Mouse (Mus musculus) midbrain, postnatal 0 days (tissue): ENCODE results near the gene Prickle4. TPM values are rescaled to one million over a fixed set of nuclear protein-coding genes. Genes with fewer than 3 reads are reported as not detected.

Experiments
- ATAC-seq: fragments of 200-750 bp; cut with Nextera tagmentation; 2 replicates; pipeline ENCODE4 v1.8.0; 2017; ENCODE audit warnings: moderate number of reproducible peaks, mild to moderate bottlenecking, moderate TSS enrichment, moderate library complexity; ENCODE audit not compliant: low FRiP score
- DNase-seq: peaks from one replicate; pipeline ENCODE4 v3.0.0-alpha.2; 2015; ENCODE audit warnings: low spot score
- H3K27ac ChIP-seq: fragments of 300-500 bp; sonication (generic); 2 replicates; pipeline ENCODE4 v1.5.1; 2014; ENCODE audit warnings: low read depth, mild to moderate bottlenecking, low read length, mixed read lengths
- H3K27me3 ChIP-seq: fragments of 300-500 bp; sonication (generic); 2 replicates; pipeline ENCODE4 v1.6.1; 2014; ENCODE audit warnings: low read length, control low read depth, mixed read lengths; ENCODE audit not compliant: insufficient read depth
- H3K36me3 ChIP-seq: fragments of 300-500 bp; sonication (generic); 2 replicates; pipeline ENCODE4 v1.6.1; 2014; ENCODE audit warnings: low read length, control low read depth, mixed read lengths; ENCODE audit not compliant: insufficient read depth
- H3K4me1 ChIP-seq: fragments of 300-500 bp; sonication (generic); 2 replicates; pipeline ENCODE4 v1.6.1; 2014; ENCODE audit warnings: mild to moderate bottlenecking, control low read depth, antibody characterized with exemption, low read length, mixed read lengths; ENCODE audit not compliant: insufficient read depth
- H3K4me2 ChIP-seq: fragments of 300-500 bp; sonication (generic); 2 replicates; pipeline ENCODE4 v1.6.1; 2014; ENCODE audit warnings: low read depth, mild to moderate bottlenecking, low read length, mixed read lengths; ENCODE audit not compliant: poor library complexity, severe bottlenecking
- H3K4me3 ChIP-seq: fragments of 300-500 bp; sonication (generic); 2 replicates; pipeline ENCODE4 v1.5.1; 2014; ENCODE audit warnings: low read depth, mild to moderate bottlenecking, low read length, moderate library complexity
- H3K9ac ChIP-seq: fragments of 300-500 bp; sonication (generic); replicated peaks from 2 replicates; pipeline ENCODE4 v1.6.1; 2014; ENCODE audit warnings: mild to moderate bottlenecking, low read length, moderate library complexity, mixed read lengths; ENCODE audit not compliant: poor library complexity, severe bottlenecking
- H3K9me3 ChIP-seq: fragments of 300-500 bp; sonication (generic); 2 replicates; pipeline ENCODE4 v1.6.1; 2016; ENCODE audit warnings: low read length, control low read depth
- CTCF ChIP-seq: IDR thresholded peaks from 2 replicates; pipeline ENCODE4 v1.5.1; 2016; ENCODE audit warnings: antibody characterized with exemption, mild to moderate bottlenecking
- WGBS: fragments of 180-500 bp; shearing (Covaris S2); extraction: QIAGEN DNeasy Blood & Tissue Kit; methylation state at CpG from one replicate; pipeline ENCODE4 v1.1.7; 2014; 5-methylcytosine and 5-hydroxymethylcytosine counted together
- polyA plus RNA-seq: library from polyadenylated mRNA; unstranded; fragments of >200 nt; fragmentation: Nextera tagmentation; extraction: Ambion mirVana; gene quantifications from 2 replicates; pipeline ENCODE4 v1.2.1, GENCODE M21; 2015
- total RNA-seq: library from RNA; depleted of rRNA; stranded (reverse); fragments of >200 nt; gene quantifications from 2 replicates; pipeline ENCODE4 v1.2.3, GENCODE M21; 2014

Prickle4 gene
- total and polyA plus RNA-seq, 2 experiments from 2014 or later = 2.2 to 3.2 TPM

DNA sequence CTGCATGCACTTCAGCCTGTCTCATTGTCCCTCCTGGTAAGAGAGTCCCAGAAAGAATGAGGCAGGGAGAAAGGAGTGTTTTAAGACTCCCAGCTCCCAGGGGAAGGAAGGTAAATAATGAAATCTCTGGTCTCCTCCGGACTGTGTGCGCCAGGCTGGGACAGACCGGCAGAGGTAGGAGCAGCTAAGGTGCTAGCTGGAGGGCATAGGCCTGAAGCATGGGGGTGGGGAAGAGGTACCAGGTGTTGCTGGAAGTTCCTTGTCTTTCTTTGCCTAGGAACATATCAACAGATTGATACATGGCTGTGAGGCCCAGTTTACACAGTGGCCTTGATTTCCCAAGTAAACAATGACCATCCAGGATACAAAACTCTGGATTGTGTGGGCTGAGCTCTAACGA, 14.4 kb upstream of the Prickle4 start:
- no peak for TF ChIP-seq CTCF
- no peak for ATAC-seq
- H3K36me3 ChIP-seq = no peaks in the 10 kb centered on the region; the same call in 1 of the 2 replicates
- WGBS = 79% methylated on average over 4 of the region's 4 CpGs
- H3K27me3 ChIP-seq = no peaks in the 10 kb centered on the region
- no peak overlapping the region for H3K4me2 ChIP-seq
- H3K4me3 ChIP-seq = no peak overlapping the region
- no peak overlapping the region for H3K9ac ChIP-seq
- DNase-seq = no peak
- H3K4me1 ChIP-seq = no peaks in the 10 kb centered on the region
- H3K9me3 ChIP-seq = no peaks in the 10 kb centered on the region
- no peak overlapping the region for H3K27ac ChIP-seq

DNA sequence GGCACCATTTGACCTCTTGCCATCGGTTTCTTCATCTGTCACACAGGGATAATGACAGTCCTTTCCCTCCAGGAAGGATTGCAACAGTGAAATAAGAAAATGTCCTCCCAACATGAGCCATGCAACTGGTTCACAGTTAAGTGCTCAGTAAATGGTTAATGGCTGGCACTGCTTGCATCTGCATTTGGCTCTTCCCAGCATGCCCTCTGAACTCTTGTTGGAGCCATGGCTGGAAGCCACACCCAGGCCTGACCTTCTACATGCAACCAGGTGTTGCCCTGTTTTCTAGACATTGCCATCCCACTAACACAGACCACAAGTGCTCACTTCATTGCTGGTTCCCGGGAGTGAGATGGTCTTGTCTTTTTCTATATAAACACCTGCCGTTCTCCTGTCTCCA, 13.4 kb upstream of the Prickle4 start:
- DNase-seq (no peak), ATAC-seq (no peak)
- Histone ChIP-seq H3K27me3 (no peaks in the 10 kb centered on the region), H3K4me1 (no peaks in the 10 kb centered on the region), H3K9me3 (no peaks in the 10 kb centered on the region), H3K36me3 (peaks cover 9% of the 10 kb centered on the region), H3K4me3 (no peak overlapping the region), H3K27ac (no peak overlapping the region), H3K4me2 (no peak overlapping the region), H3K9ac (no peak overlapping the region)
- WGBS = 87% methylated on average over 3 of the region's 3 CpGs
- no peak for TF ChIP-seq CTCF

DNA sequence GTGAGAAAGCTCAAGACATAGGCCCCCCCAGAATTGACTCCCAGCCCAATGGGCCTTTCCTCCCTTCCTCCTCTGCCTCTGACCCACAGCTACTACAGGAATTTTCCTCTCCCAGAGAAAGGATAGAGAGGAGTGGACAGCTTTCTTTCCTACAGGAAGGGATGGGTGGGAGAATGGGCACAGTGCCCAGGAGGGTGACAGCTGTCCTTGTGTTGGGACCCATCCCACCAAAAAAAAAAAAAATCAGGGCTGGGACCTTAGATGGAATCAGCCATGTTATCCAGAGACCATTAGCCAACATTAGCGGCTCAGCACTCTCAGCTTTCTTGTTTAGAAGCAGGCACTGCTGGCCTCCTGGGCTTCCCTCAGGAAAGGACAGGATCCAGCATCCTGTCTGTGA, 11.7 kb upstream of the Prickle4 start:
- TF ChIP-seq CTCF = no peak
- DNase-seq (peak; percentile 30), ATAC-seq (no peak)
- peaks cover 8% of the 10 kb centered on the region; the same call in 1 of the 2 replicates for H3K4me1 ChIP-seq
- WGBS = 89% methylated on average over 1 of the region's 1 CpGs
- no peak overlapping the region for H3K9ac ChIP-seq
- no peak overlapping the region for H3K27ac ChIP-seq
- no peak overlapping the region for H3K4me3 ChIP-seq
- H3K36me3 ChIP-seq = peaks cover 21% of the 10 kb centered on the region
- H3K27me3 ChIP-seq = no peaks in the 10 kb centered on the region
- H3K9me3 ChIP-seq = no peaks in the 10 kb centered on the region
- no peak overlapping the region for H3K4me2 ChIP-seq

DNA sequence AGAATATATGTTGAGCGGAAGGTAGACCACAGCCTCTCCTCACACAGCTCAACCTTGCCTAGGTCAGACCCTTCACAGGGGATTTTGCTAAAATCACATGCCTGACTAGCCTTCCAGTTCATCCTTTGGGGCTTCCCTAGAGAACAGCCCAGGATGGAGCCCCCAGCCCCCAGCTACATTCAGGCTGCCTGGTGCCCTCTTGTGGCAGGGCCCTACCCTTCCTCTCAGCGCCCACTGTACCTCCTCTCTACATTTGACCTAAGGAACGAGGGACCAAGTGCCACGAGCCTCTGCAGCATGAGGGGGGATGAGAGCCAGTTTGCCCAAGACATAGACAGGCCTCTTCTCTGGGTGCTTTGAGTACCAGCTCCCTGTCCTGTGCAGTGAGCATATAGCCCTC, 10.2 kb upstream of the Prickle4 start:
- WGBS = 86% methylated on average over 4 of the region's 4 CpGs
- Histone ChIP-seq H3K9me3 (no peaks in the 10 kb centered on the region), H3K4me1 (peaks cover 8% of the 10 kb centered on the region; the same call in 1 of the 2 replicates), H3K36me3 (peaks cover 35% of the 10 kb centered on the region), H3K9ac (no peak overlapping the region), H3K27me3 (no peaks in the 10 kb centered on the region), H3K4me3 (no peak overlapping the region), H3K27ac (no peak overlapping the region), H3K4me2 (no peak overlapping the region)
- no peak for DNase-seq
- no peak for ATAC-seq
- peak; percentile 27; the same call in 1 of the 2 replicates for TF ChIP-seq CTCF

DNA sequence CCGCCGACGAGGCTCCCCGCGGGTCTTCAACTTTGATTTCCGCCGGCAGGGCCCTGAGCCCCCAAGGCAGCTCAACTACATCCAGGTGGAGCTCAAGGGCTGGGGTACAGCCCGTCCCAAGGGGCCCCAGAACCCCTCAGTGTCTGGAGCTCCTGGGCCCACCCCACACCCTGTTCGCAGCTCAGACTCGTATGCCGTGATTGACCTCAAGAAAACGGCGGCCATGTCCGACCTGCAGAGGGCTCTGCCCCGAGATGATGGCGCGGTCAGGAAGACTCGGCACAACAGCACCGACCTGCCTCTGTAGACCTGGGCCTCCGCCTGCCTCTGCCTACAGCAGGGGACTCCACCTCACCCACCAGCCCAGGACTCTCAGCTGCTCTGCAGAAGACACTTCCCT, 9.0 kb upstream of the Prickle4 start:
- Histone ChIP-seq H3K9me3 (no peaks in the 10 kb centered on the region), H3K9ac (no peak overlapping the region), H3K4me3 (no peak overlapping the region), H3K4me2 (no peak overlapping the region), H3K36me3 (peaks cover 40% of the 10 kb centered on the region), H3K4me1 (peaks cover 8% of the 10 kb centered on the region; the same call in 1 of the 2 replicates), H3K27ac (no peak overlapping the region), H3K27me3 (no peaks in the 10 kb centered on the region)
- ATAC-seq (no peak), DNase-seq (no peak)
- no peak for TF ChIP-seq CTCF
- 43% methylated on average over 20 of the region's 20 CpGs for WGBS

DNA sequence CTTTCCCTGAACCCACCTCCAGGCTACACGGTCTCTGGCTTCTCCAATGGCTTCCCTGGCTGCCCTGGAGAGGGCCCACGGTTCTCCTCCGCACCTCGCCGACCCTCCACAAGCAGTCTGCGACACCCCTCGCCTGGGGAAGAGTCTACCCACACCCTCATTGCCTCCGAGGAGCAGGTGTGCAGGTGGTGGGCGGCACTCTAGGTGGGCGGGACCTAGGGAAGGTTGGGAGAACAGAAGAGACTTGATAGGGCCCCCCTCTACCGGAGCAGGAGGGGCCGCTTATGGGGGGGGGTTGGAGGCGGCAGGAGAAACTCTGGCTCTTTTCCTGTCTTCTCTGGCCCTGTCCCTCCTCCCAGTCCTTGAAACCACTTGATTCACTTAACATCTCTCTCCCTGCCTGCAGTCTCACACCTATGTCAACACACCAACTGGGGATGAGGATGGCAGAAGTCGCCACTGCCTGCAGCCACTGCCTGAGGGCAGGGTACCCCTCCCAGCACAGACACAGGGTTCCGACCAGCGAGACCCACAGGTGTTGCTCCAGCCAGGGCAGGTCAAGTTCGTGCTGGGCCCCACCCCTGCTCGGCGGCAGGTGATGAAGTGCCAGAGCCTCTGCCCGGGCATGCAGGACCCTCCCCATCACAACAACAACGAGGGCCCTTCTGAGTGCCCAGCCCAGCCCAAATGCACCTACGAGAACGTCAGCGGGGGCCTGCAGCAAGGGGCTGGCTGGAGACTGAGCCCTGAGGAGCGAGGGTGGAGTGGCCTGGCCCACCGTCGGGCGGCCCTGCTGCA, 8.2 kb upstream of the Prickle4 start:
- Histone ChIP-seq H3K4me2 (no peak overlapping the region), H3K4me1 (peaks cover 8% of the 10 kb centered on the region; the same call in 1 of the 2 replicates), H3K27me3 (no peaks in the 10 kb centered on the region), H3K27ac (no peak overlapping the region), H3K4me3 (no peak overlapping the region), H3K36me3 (peaks cover 46% of the 10 kb centered on the region), H3K9ac (no peak overlapping the region), H3K9me3 (no peaks in the 10 kb centered on the region)
- DNase-seq (no peak), ATAC-seq (peak; percentile 21; the same call in 1 of the 2 replicates)
- 59% methylated on average over 28 of the region's 28 CpGs for WGBS
- TF ChIP-seq CTCF = no peak
